Mouse (Mus musculus) retina, adult 2 months (tissue): ENCODE measurements around the gene Ccdc85c.

Source experiments
- DNase-seq: peaks from one replicate; pipeline ENCODE4 v3.0.0-alpha.2; 2012; ENCODE audit warnings: low read depth, low spot score

Gene Ccdc85c

DNA sequence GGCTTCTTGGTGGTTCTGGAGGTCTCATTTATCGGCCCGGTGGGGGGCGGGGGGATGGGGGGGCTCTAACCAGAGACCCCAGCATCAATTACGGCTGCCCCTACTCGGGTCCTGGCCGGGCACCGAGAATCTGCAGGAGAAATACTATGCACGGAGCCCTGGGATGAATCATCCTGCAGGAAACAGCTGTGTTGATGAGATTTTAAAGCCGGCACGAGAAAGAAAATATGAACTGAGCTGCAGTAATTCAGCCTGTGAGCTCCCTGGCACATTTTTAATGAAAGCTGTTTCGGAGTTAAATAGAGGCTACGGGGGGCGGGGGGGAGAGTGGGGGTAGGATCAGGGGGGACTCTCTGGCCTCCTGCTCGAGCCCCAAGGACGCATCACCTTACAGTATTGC is 56.1 kb downstream of the Ccdc85c start:
- DNase-seq, result no peak

GRCm38 (mm10) chr12:108217572-108217971 is 57.7 kb downstream of the Ccdc85c start:
- no peak for DNase-seq

DNA sequence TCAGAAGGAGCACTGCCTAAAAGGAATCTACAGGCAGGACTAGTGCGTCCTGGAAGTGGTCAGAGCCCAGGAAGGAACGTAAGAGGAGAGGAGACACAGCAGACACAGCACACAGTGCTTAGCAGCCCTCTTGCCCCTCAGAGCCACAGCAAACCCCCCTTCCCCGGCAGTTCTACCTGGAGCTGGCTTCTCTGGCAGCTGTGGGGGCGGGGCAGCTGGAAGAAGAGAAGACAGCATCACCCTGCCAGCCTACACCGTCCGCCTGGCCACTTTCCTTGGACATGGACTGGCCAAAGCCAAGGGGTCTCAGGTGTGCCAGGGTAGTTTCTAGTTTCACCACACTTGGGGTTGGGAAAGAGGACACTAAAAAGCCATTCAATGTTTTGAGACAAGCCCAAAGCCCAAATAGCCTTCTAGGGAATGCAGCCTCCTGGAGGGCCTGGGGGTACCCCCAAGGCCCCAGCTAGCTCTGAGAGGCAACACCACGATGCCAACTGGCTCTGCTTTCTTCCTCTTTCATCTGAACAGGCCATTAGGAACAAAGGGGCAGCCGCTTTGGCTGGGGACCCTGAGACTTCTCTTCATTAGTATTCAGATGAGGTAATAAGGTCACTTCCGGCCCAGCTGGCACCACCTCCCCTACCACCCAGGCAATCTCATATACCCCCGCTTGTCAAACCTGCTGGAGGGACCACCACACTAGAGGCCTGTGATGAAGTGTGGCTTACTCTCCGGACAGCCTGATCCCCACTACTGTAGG is 58.4 kb downstream of the Ccdc85c start:
- DNase-seq, result no peak

GRCm38 (mm10) chr12:108215090-108215489 is 60.1 kb downstream of the Ccdc85c start:
- no peak for DNase-seq

DNA sequence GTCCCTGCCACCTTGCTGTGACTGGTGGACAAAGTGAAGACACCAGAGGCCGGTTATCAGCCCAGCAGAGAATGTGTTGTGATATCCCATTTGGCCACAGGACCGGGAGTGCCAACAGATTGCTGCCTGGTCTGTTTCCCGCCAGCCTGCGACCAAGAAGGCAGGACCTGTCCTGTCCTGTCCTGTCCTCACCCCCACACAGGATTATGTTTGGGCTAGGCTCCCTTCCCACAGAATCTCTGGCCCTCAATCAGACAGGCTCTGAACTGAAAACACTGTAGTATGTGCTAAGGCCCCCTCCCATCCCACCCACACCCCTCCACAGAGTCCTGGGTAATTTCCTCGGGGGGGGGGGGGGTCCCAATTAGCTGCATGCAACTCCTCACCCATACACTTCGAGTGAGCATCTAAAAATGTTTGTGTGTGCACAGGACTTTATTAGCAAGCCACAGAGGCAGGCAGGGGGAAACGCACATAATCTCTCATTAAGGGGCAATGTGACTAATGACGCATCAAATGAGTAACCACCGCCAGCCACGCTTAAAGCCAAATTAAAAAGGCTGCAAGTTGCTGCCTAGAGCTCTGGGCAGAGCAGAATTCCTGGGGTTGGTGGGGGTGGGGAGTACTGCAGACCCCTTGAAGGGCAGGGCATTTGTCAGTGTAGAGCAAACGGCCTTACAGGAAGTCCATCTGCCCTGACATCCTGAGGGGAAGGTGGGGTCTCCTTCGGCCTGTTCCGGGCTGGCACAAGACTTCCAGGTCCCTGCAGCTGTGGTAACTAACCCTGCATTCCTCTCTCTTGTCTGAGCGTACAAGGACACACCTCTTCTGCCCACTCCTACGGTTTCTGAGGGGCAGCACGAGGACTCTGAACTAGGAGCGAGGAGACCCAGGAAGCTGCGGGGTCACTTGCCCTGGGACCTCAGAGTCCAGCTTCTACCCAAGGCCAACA is 61.9 kb downstream of the Ccdc85c start:
- DNase-seq, result no peak

DNA sequence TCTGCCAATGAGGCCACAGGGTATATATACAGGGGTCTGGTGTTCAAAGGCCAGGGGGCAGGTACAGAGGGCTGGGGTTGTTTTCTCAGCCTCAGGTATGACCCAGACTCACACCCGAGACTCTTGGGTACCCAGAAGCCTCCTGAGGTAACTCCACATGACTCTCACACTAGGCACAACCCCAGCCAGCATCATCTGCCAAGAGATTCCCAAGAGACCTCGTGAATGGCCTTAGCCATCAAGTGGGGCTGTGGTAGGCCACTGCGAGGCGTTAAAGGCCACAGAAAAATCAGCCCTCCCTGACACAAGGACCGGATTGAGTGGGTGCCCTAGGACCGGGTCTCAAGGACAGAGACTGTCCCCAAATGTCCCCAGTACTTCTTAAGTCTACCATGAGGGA is 62.7 kb downstream of the Ccdc85c start:
- no peak for DNase-seq

GRCm38 (mm10) chr12:108212071-108212470 is 63.2 kb downstream of the Ccdc85c start:
- no peak for DNase-seq

- DNase-seq, result no peak
Observed at GRCm38 (mm10) chr12:108210623-108211022, 64.6 kb downstream of the Ccdc85c start.

GRCm38 (mm10) chr12:108208726-108209438 is 66.3 kb downstream of the Ccdc85c start:
- no peak for DNase-seq

DNA sequence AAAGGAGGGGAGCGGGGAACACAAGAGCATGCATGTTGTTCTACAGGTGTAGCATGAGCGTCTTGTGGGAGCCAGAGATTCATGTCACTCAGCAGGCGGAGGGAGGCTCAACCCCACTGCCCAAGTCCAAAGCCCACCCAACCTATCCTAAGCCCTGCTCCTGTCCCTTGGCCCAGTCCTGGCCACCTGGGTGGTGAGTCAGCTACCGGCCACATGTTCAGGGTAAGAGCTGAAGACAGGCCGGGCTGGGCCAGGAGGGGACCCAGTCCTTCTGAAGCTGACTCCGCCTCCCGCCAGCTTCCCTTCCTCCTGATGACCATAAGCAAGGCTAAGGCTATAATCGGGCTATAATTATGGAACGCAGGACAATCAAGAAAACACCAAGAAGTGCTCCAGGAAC is 67.0 kb downstream of the Ccdc85c start:
- DNase-seq, result no peak

- peak; percentile 63 for DNase-seq
Observed at GRCm38 (mm10) chr12:108206641-108207040, 68.6 kb downstream of the Ccdc85c start.

- DNase-seq, result no peak
Observed at GRCm38 (mm10) chr12:108204978-108205377, 70.2 kb downstream of the Ccdc85c start.

DNA sequence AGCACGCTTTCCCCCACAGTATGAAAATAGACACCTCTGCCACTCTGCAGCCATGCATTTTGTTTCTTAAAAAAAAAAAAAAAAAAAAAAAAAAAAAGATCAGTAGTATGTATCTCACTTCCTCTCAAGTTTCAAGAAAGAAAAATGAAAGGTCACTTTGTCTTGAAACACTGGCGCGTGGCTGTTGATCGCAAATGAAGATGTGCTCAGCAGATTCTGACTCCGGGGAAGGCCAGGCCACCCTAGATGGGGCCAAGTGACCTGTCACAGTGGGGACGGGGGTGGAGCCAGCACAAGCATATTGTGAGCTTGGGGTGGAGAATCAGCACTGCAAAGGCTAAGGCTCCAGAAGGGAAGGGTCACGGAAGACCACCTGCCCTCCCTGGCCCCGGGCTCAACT is 71.3 kb downstream of the Ccdc85c start:
- no peak for DNase-seq

DNA sequence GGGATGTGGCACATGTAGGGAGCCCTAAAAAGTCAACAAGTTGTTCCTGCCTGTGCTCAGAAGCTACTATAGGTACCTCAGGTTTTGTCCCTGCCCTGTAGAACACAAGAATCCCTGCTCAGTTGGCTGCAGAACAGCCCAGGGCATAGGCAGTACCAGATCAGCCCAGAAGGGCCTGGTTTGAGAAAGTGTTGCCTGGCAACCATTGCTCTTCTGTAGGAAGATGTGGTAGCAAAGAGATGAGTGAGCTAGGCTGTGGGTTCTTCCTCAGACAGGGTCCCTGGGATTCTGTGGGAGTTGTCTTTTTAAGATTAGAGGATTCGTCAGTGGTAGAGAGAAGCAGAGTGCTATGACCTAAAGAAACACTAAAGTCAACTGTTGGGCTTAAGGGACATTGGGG is 75.1 kb downstream of the Ccdc85c start:
- no peak for DNase-seq

DNA sequence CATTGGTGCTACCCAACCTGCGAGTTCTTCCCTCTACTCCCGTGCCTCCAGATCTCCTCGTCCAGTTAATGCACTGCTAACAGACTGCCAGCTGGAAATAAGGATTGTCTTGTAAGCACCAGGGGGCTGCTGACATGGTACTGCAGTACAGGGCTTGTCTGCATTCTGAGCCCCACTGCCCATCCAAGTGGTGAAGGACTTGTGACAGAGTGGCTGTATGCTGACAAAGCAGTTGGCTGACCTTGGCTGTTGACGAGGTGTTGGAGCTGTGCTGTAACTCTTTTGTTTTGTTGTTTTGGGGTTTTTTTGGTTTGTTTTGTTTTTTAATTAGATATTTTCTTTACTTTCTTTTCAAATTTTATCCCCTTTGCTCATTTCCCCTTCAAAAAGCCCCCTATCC is 76.8 kb downstream of the Ccdc85c start:
- DNase-seq, result no peak

- no peak for DNase-seq
Observed at GRCm38 (mm10) chr12:108195761-108196160, 79.5 kb downstream of the Ccdc85c start.

- no peak for DNase-seq
Observed at GRCm38 (mm10) chr12:108193878-108194277, 81.3 kb downstream of the Ccdc85c start.

DNA sequence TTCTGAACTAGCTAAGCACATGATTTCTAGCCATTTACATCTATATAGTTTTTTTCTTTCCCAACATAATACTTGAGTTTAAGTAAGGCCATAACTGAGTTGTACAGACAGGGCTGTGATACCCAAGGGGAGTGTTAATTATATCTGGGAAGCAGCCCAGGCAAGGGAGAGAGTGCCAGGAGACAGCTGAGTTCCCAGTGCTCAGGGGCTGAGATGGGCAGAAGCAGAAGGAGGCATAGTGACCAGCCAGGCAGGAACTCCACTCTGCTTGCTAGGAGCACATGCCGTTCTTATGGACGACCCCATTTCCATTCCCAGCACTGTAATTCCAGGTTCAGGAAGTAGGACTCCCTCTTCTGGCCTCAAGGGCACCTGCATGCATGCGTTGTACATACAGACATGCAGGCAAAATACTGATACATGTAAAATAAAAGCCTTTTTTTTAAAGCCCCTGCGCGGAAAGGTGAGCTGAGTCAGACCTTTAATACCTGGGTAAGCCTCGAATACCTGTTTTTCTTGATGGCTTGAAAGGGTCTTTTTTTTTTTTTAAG is 87.6 kb downstream of the Ccdc85c start:
- no peak for DNase-seq

DNA sequence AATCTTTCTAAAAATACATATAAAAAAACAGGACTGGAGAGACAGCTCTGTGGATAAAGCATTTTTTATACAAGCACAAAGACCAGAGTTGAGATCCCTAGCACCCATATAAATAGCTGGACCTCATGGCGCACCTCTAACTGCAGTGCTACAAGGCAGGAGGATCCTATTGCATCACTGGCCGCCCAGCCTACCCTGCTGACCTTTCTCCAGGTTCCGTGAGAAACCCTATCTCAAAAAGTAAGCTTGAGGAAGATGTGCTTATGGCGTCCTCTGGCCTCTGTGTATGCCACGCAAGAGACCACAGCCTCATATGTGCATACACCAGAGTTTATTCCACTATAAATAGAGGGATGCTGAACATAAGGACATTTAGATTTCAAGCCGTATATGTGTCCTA is 93.5 kb downstream of the Ccdc85c start:
- DNase-seq, result no peak

DNA sequence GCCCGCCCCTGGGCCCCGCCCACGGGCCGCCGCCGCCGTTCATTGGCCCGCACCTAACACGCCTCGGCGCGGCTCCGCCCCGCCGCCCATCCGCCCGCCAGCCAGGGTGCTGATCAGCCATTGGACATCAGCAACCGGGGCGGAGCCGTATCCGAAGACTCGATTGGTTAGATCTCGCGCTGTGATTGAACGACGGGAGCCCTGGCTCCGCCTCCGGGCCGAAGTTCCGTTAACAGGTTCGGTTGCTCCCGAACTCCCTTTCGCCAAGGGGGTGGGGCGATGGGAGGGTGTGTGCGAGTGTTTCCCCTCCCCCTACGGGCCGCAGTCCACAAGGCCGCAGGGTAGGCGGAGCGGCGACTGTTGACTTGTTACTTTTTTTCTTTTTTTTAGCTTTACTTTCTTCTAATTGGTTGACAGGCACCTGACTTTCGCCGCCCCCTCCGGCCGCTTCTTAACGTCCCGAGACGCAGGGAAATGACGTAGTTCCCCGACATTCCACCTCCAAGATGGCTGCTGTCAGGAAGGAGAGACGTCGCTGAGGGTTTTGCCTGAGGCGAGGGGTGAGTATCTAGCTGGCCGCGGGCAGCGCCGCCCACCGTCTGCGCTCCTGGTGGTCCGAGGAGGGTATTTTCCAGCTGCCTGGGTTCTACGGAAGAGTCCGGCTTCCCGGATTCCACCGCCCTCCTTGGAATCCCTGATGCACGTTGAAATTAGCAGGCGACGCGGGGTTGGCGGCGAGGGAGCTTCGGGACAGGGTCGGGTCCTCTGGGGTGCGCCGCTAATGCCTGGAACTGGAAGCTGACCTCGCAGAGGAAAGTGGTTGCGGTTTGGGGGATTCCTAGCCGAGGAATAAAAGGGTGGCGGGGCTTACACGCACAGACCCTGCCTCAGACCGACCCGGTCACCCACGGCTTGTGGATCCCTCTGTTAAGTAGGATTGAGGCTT is 95.6 kb downstream of the Ccdc85c start, which contains the start of gene Ccnk:
TSS of gene Ccnk (plus strand) at position 259 of the 946 bp plus-strand sequence.
- peak; percentile 95 for DNase-seq

DNA sequence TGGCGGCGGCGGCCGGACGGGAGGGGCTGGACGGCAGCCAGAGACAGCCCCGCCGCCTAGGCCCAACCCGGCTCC is 96.1 kb downstream of the Ccdc85c start, which contains the start of gene Setd3:
TSS of gene Setd3 (minus strand) at position 69 of the 75 bp plus-strand sequence.
- DNase-seq, result no peak
